Comparison of ENCODE assay signal across 28 mouse cellular contexts in the genomic region with DNA sequence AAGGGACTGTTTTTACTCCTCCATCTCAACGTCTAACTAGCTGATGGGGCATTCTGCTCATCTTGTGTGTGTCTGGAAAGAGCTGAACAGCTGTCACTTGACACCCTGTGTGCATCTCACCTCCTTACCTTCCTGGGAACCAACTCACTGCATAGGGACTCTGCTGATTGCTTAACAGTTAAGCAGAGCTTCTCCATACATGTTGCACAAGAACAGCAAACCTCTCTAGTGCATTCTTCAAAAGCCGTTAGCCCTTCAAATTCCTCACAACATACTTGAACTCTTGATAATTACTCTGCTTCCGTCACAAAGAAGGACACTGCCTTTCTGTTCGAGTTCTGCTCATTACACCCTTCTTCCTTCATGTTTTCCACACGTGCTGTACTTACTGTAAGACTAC.
DNase-seq lines count a peak whose midpoint lies in the region; ATAC-seq lines count a peak whose summit lies in the region.
"Had no signal": no experiment of that assay in that cellular context is flagged by ENCODE, and none has a peak within 500 bp of the region (broad histone marks: within the 10 kb centered on the region; RNA-seq: fewer than 3 reads in every experiment).

No protein-coding gene starts in this region.

- no peak overlapping the region for H3K4me2 ChIP-seq in heart, embryonic 12.5 days
- no peak overlapping the region for H3K4me2 ChIP-seq in midbrain, embryonic 11.5 days
- no peak overlapping the region for H3K4me2 ChIP-seq in midbrain, embryonic 14.5 days (ENCODE audit: low read length)
- no peak overlapping the region for H3K4me2 ChIP-seq in neural tube, embryonic 15.5 days
- H3K4me2 ChIP-seq: embryonic facial prominence, embryonic 12.5 days; heart, embryonic 15.5 days; hindbrain, embryonic 13.5 days; limb, embryonic 12.5 days; midbrain, embryonic 13.5 days; stomach, embryonic 15.5 days had no signal

- no peaks in the 10 kb centered on the region for H3K27me3 ChIP-seq in heart, embryonic 12.5 days (replicated peaks)
- no peaks in the 10 kb centered on the region for H3K27me3 ChIP-seq in midbrain, embryonic 11.5 days (ENCODE audit: control insufficient read depth, insufficient read depth, low read length)
- H3K27me3 ChIP-seq in midbrain, embryonic 14.5 days (ENCODE audit: control insufficient read depth, insufficient read depth, low read length): no peaks in the 10 kb centered on the region
- no peaks in the 10 kb centered on the region for H3K27me3 ChIP-seq in neural tube, embryonic 15.5 days (replicated peaks)
- H3K27me3 ChIP-seq: CH12.LX; embryonic facial prominence, embryonic 12.5 days; heart, embryonic 15.5 days; hindbrain, embryonic 13.5 days; limb, embryonic 12.5 days; megakaryocyte, embryonic 14.5 days; midbrain, embryonic 13.5 days; stomach, embryonic 15.5 days had no signal

- H3K27ac ChIP-seq in heart, embryonic 12.5 days (ENCODE audit: poor library complexity, severe bottlenecking): 0 out of 2 replicates have a peak overlapping the region, but pooled peaks have one; percentile 11
- H3K27ac ChIP-seq in midbrain, embryonic 11.5 days (ENCODE audit: low read depth, low read length): no peak overlapping the region
- no peak overlapping the region for H3K27ac ChIP-seq in midbrain, embryonic 14.5 days (replicated peaks; ENCODE audit: low read depth, low read length)
- no peak overlapping the region for H3K27ac ChIP-seq in neural tube, embryonic 15.5 days (replicated peaks)
- H3K27ac ChIP-seq: embryonic facial prominence, embryonic 12.5 days; hindbrain, embryonic 13.5 days; left cerebral cortex, adult 2 months; limb, embryonic 12.5 days; midbrain, embryonic 13.5 days had no signal

- no peak overlapping the region for H3K4me3 ChIP-seq in heart, embryonic 12.5 days
- H3K4me3 ChIP-seq in midbrain, embryonic 11.5 days (ENCODE audit: low read depth, low read length): no peak overlapping the region
- no peak overlapping the region for H3K4me3 ChIP-seq in midbrain, embryonic 14.5 days (replicated peaks; ENCODE audit: low read depth, low read length)
- no peak overlapping the region for H3K4me3 ChIP-seq in neural tube, embryonic 15.5 days (replicated peaks)
- H3K4me3 ChIP-seq: embryonic facial prominence, embryonic 12.5 days; heart, adult 2 months; heart, embryonic 15.5 days; hindbrain, embryonic 13.5 days; left cerebral cortex, adult 2 months; limb, embryonic 12.5 days; megakaryocyte, embryonic 14.5 days; midbrain, embryonic 13.5 days; stomach, embryonic 15.5 days had no signal

- WGBS in heart, embryonic 12.5 days: 32% methylated on average over 5 of the region's 5 CpGs
- WGBS in midbrain, embryonic 11.5 days: 84% methylated on average over 5 of the region's 5 CpGs
- WGBS in midbrain, embryonic 14.5 days: 83% methylated on average over 5 of the region's 5 CpGs
- 74% methylated on average over 5 of the region's 5 CpGs for WGBS in neural tube, embryonic 15.5 days

- no peak for ATAC-seq in heart, embryonic 12.5 days (ENCODE audit: insufficient number of reproducible peaks, low FRiP score)
- ATAC-seq in midbrain, embryonic 11.5 days (ENCODE audit: low FRiP score): no peak
- ATAC-seq in midbrain, embryonic 14.5 days (ENCODE audit: low FRiP score, low TSS enrichment): no peak
- peak; percentile 39; the same call in 1 of the 2 replicates for ATAC-seq in neutrophil, adult 5-6 weeks (ENCODE audit: extremely low read depth, insufficient number of reproducible peaks, low FRiP score, poor library complexity, severe bottlenecking)
- ATAC-seq in neural tube, embryonic 15.5 days (ENCODE audit: low FRiP score): no peak
- ATAC-seq: forebrain, embryonic 14.5 days; intestine, postnatal 0 days; midbrain, embryonic 13.5 days had no signal

- no peaks in the 10 kb centered on the region for H3K36me3 ChIP-seq in heart, embryonic 12.5 days
- H3K36me3 ChIP-seq in midbrain, embryonic 11.5 days (ENCODE audit: control insufficient read depth, insufficient read depth, low read length): no peaks in the 10 kb centered on the region; the same call in 1 of the 2 replicates
- no peaks in the 10 kb centered on the region for H3K36me3 ChIP-seq in midbrain, embryonic 14.5 days (ENCODE audit: control insufficient read depth, insufficient read depth, low read length)
- no peaks in the 10 kb centered on the region for H3K36me3 ChIP-seq in neural tube, embryonic 15.5 days
- H3K36me3 ChIP-seq: embryonic facial prominence, embryonic 12.5 days; heart, embryonic 15.5 days; hindbrain, embryonic 13.5 days; limb, embryonic 12.5 days; midbrain, embryonic 13.5 days; stomach, embryonic 15.5 days had no signal

- H3K9ac ChIP-seq in heart, embryonic 12.5 days: no peak overlapping the region
- no peak overlapping the region for H3K9ac ChIP-seq in midbrain, embryonic 11.5 days (ENCODE audit: low read length)
- H3K9ac ChIP-seq in midbrain, embryonic 14.5 days (replicated peaks; ENCODE audit: low read length): no peak overlapping the region
- no peak overlapping the region for H3K9ac ChIP-seq in neural tube, embryonic 15.5 days (replicated peaks)
- H3K9ac ChIP-seq: embryonic facial prominence, embryonic 12.5 days; heart, embryonic 15.5 days; hindbrain, embryonic 13.5 days; limb, embryonic 12.5 days; midbrain, embryonic 13.5 days; stomach, embryonic 15.5 days had no signal

- H3K4me1 ChIP-seq in heart, embryonic 12.5 days (replicated peaks): peaks cover 31% of the 10 kb centered on the region
- no peaks in the 10 kb centered on the region for H3K4me1 ChIP-seq in midbrain, embryonic 11.5 days (ENCODE audit: control insufficient read depth, insufficient read depth, low read length)
- no peaks in the 10 kb centered on the region for H3K4me1 ChIP-seq in midbrain, embryonic 14.5 days (ENCODE audit: control insufficient read depth, insufficient read depth, low read length)
- H3K4me1 ChIP-seq in neural tube, embryonic 15.5 days: no peaks in the 10 kb centered on the region
- H3K4me1 ChIP-seq: megakaryocyte, embryonic 14.5 days; midbrain, embryonic 13.5 days had no signal

- no peaks in the 10 kb centered on the region for H3K9me3 ChIP-seq in heart, embryonic 12.5 days (replicated peaks)
- H3K9me3 ChIP-seq in midbrain, embryonic 11.5 days (ENCODE audit: control insufficient read depth, low read length): no peaks in the 10 kb centered on the region
- H3K9me3 ChIP-seq in midbrain, embryonic 14.5 days (ENCODE audit: control insufficient read depth, low read length): no peaks in the 10 kb centered on the region
- H3K9me3 ChIP-seq in neural tube, embryonic 15.5 days (replicated peaks): no peaks in the 10 kb centered on the region
- H3K9me3 ChIP-seq: embryonic facial prominence, embryonic 12.5 days; heart, embryonic 15.5 days; hindbrain, embryonic 13.5 days; limb, embryonic 12.5 days; megakaryocyte, embryonic 14.5 days; midbrain, embryonic 13.5 days; stomach, embryonic 15.5 days had no signal

- no peak for DNase-seq in heart, adult 8-10 months (ENCODE audit: low spot score)
- DNase-seq in midbrain, embryonic 11.5 days (ENCODE audit: low spot score, missing footprints): peak; percentile 76
- DNase-seq in midbrain, embryonic 14.5 days: no peak
- peak; percentile 76 for DNase-seq in lung, postnatal 36 days
- no peak for DNase-seq in cerebellum, adult 9-11 months
- DNase-seq: adrenal gland, postnatal 10 days; cerebellum, adult 8-10 months; embryo, embryonic 11 days; gastrocnemius, postnatal 25 days; heart, adult 2 months; heart, postnatal 4 days; kidney, postnatal 25 days; right cerebral cortex, postnatal 4 days; thymus, postnatal 14 days had no signal

Comparison
In these comparisons a context has a peak if more than half of its experiments do, and no peak if none do; other contexts are left out.
1. DNase-seq: peak in midbrain, embryonic 11.5 days (single experiment) and lung, postnatal 36 days (single experiment); none in heart, adult 8-10 months (single experiment), midbrain, embryonic 14.5 days (single experiment) and cerebellum, adult 9-11 months (single experiment).